Mouse (Mus musculus): ENCODE data around the gene Brinp2. TPM values are rescaled to one million over a fixed set of nuclear protein-coding genes. Genes with fewer than 3 reads are reported as not detected.

Brinp2 gene
- total RNA-seq, 2 experiments from 2014 or later: 78.0 to 82.9 TPM

DNA sequence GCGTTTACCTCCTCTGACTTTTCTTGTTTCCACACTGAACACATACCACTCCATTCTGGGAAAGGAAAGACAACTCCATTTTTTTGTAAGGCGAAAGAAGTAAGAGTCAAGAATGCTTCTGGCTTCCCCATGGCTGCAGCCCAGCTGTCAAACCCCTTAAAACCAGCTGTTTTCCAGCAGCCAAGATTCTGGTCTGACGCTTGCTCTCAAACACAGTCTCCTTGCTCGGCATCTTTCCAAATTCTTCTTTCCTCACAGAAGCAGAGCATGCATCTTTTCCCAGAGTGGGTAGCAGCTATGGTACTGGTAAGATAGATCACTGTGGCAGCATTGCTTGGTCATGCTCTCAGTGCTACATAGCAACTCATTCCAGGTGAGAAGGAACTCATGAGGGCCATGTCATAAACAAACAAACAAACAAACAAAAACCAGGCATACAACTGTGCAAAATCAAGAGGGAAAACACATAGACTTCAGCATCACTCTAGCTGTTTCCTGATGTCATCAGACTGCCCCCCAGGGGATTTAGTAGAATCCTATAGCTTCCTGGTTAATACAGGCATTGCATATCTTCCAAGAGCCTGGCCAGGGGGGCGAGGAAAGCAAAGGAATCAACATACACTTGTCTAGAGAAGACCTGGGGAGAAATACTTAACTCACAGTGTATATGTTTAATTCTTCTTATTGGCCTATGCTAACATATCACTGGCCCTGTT is 2.3 kb downstream of the Brinp2 start:
- H3K4me3 ChIP-seq: peak overlapping the region; percentile 88
- H3K27ac ChIP-seq: peak overlapping the region; percentile 71
- TF ChIP-seq CTCF (conservative IDR thresholded peaks at IDR 0.05): no peak; the same call in 1 of the 2 replicates
- no peak for DNase-seq (ENCODE audit: low spot score in 2 of 2)

DNA sequence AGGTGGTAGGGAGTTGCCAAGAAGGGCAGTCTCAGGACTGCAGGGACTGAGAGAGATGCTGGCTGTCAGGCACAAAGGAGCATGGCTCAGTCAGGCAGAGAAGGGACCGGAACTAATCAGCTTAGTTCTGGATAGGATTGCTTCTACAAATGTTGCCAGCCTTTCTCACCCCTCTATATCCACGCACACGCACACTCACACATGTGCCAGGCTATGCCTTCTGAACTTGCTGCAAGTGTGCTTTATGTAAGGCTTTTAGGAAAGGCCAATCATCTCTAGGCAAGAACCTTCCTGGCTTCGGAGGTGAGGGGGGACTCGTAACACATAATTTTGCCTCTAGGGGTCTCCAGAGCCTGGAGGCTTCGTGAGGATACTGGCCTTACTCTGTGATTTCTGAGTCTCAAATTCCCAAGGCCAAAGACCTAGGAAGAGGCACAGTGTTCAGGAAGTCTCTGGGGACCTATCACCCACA is 12.8 kb downstream of the Brinp2 start:
- TF ChIP-seq CTCF (conservative IDR thresholded peaks at IDR 0.05): peak; percentile 76
- no peak overlapping the region for H3K4me3 ChIP-seq
- no peak overlapping the region; the same call in 1 of the 2 replicates for H3K27ac ChIP-seq
- DNase-seq (ENCODE audit: low spot score in 2 of 2): no peak

- DNase-seq (ENCODE audit: low spot score in 2 of 2): no peak
- peak overlapping the region; percentile 77 for H3K27ac ChIP-seq
- H3K4me3 ChIP-seq: no peak overlapping the region
- no peak for TF ChIP-seq CTCF (conservative IDR thresholded peaks at IDR 0.05)
These were observed 27.3 kb downstream of the Brinp2 start for GRCm38 (mm10) chr1:158328839-158329238.

DNA sequence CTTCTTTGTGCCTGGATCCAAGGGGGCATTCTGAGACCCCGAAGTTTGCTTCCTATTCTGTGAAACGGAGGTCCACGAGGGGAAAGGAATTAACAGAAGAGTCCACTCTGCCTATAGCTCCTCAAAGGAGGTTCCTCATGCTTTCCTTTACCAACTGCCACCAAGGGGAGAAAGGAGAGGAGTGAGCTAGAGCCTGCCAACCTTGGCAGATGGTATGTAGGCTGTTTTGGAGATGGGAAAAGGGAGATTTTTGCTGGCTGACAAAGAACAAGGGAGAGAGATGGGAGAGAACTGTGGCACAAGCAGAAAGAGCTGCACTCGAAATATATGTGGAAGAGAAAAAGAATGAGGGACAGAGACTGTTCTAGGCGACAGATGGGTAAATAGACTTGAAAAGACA is 28.0 kb downstream of the Brinp2 start:
- H3K27ac ChIP-seq: peak overlapping the region; percentile 77
- peak; percentile 46 to 83 for DNase-seq (ENCODE audit: low spot score in 2 of 2)
- TF ChIP-seq CTCF (conservative IDR thresholded peaks at IDR 0.05): no peak

GRCm38 (mm10) chr1:158323325-158323724 is 32.8 kb downstream of the Brinp2 start:
- H3K27ac ChIP-seq: no peak overlapping the region
- H3K4me3 ChIP-seq: no peak overlapping the region
- DNase-seq (ENCODE audit: low spot score in 2 of 2): no peak
- TF ChIP-seq CTCF (conservative IDR thresholded peaks at IDR 0.05): no peak

More for the DNA sequence above, 28.0 kb downstream of the Brinp2 start:
- H3K4me3 ChIP-seq: no peak overlapping the region

GRCm38 (mm10) chr1:158310426-158311156 is 45.5 kb downstream of the Brinp2 start:
- no peak overlapping the region for H3K27ac ChIP-seq
- DNase-seq (ENCODE audit: low spot score in 2 of 2): peak in 1 of 2 experiments; percentile 19
- no peak overlapping the region for H3K4me3 ChIP-seq
- TF ChIP-seq CTCF (conservative IDR thresholded peaks at IDR 0.05): peak; percentile 59

GRCm38 (mm10) chr1:158297042-158297441 is 59.1 kb downstream of the Brinp2 start:
- Histone ChIP-seq H3K4me3 (no peak overlapping the region), H3K27ac (no peak overlapping the region)
- no peak for DNase-seq (ENCODE audit: low spot score in 2 of 2)
- no peak for TF ChIP-seq CTCF (conservative IDR thresholded peaks at IDR 0.05)

GRCm38 (mm10) chr1:158296287-158296931 is 59.7 kb downstream of the Brinp2 start:
- H3K4me3 ChIP-seq: no peak overlapping the region
- DNase-seq (ENCODE audit: low spot score in 2 of 2): peak in 1 of 2 experiments; percentile 43
- no peak overlapping the region for H3K27ac ChIP-seq
- TF ChIP-seq CTCF (conservative IDR thresholded peaks at IDR 0.05): no peak

- TF ChIP-seq CTCF (conservative IDR thresholded peaks at IDR 0.05): no peak
- Histone ChIP-seq H3K4me3 (no peak overlapping the region), H3K27ac (no peak overlapping the region)
- DNase-seq (ENCODE audit: low spot score in 2 of 2): no peak
These were observed 60.9 kb downstream of the Brinp2 start for GRCm38 (mm10) chr1:158295270-158295669.

- no peak for DNase-seq (ENCODE audit: low spot score in 2 of 2)
- no peak overlapping the region for H3K4me3 ChIP-seq
- no peak overlapping the region for H3K27ac ChIP-seq
- no peak for TF ChIP-seq CTCF (conservative IDR thresholded peaks at IDR 0.05)
These were observed 70.9 kb downstream of the Brinp2 start for GRCm38 (mm10) chr1:158285198-158285597.

DNA sequence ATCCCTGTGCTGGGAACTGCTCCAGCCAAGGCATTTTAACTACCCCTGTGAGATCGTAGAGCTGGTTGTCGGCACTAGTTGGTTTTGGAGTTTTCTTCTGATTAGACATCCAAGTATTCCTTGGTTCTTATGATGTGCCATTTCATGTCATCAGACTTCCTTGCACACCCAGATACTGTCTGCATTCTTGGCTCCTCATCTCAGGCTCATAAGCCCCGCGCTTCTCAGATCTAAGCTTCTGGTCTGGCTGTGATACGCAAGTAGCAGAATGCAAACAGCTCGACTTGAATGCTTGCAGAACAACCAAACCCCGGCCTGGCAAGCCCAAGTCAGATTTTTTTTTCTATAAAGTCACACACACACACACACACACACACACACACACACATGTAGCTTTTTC is 72.3 kb downstream of the Brinp2 start:
- Histone ChIP-seq H3K27ac (no peak overlapping the region), H3K4me3 (no peak overlapping the region)
- DNase-seq (ENCODE audit: low spot score in 2 of 2): no peak
- TF ChIP-seq CTCF (conservative IDR thresholded peaks at IDR 0.05): no peak

DNA sequence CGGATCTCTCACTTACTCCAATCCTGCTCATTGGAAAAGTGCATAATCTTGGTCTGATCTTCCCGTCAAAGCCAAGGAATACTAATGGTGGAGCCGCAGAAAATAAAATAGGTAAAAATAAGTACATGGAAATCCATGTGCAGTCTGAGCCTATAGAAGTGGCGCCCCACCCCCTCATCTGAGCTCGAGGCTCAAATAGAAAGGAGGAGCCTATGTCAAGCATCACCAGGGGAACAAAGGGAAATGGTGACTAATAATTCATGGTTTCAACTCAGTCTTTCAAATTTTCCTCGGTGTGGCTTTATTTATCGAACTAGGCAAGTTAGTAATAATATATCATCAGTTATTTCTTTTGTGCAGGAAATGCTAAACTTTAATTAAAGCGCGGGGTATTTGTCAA is 84.1 kb downstream of the Brinp2 start:
- no peak for TF ChIP-seq CTCF (conservative IDR thresholded peaks at IDR 0.05)
- no peak overlapping the region for H3K4me3 ChIP-seq
- no peak for DNase-seq (ENCODE audit: low spot score in 2 of 2)
- no peak overlapping the region for H3K27ac ChIP-seq

DNA sequence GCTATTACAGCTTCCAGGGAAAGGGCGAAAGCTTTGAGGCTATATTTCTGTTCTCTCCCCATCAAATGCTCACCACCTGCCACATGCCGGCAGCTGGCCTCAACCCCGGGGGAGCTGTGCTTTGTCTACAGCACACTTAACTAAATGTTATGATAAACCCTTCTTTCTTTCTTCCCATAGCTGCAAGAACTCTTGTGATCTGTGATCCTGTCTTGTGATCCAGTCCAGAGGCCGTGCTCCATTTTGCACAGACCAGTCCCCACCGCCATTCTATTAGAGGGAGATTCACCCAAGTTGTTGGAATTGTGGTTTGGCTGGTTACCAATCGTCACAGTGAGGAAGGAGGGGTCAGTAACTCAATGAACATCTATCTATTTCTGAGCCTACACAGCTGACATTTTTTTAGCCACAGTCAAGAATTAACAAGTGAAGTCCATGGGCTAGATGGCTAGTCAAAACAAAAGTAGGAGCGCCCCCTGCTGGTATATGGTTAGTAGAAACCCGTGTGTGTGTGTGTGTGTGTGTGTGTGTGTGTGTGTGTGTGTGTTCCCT is 89.0 kb downstream of the Brinp2 start:
- H3K27ac ChIP-seq: 0 out of 2 replicates have a peak overlapping the region, but pooled peaks have one; percentile 24
- no peak overlapping the region for H3K4me3 ChIP-seq
- peak in 1 of 2 experiments; percentile 61 for DNase-seq (ENCODE audit: low spot score in 2 of 2)
- TF ChIP-seq CTCF (conservative IDR thresholded peaks at IDR 0.05): peak; percentile 58
